Mouse (Mus musculus) forebrain, embryonic 16.5 days (tissue): Measurements from ENCODE around the gene Clec14a. TPM values are rescaled to one million over a fixed set of nuclear protein-coding genes. Genes with fewer than 3 reads are reported as not detected.

ENCODE experiments used
- ATAC-seq: fragments of 200-750 bp; cut with Nextera tagmentation; 2 replicates; pipeline ENCODE4 v1.8.0; 2017; ENCODE audit warnings: mild to moderate bottlenecking, moderate library complexity
- H3K27ac ChIP-seq: fragments of 300-500 bp; sonication (generic); 2 replicates; pipeline ENCODE4 v1.5.1; 2014; ENCODE audit warnings: low read length, control low read depth
- H3K27me3 ChIP-seq: fragments of 300-500 bp; sonication (generic); replicated peaks from 2 replicates; pipeline ENCODE4 v1.6.1; 2014; ENCODE audit warnings: low read length; ENCODE audit not compliant: control insufficient read depth, insufficient read depth
- H3K36me3 ChIP-seq: fragments of 300-500 bp; sonication (generic); 2 replicates; pipeline ENCODE4 v1.6.1; 2014; ENCODE audit not compliant: control insufficient read depth, insufficient read depth
- H3K4me1 ChIP-seq: fragments of 300-500 bp; sonication (generic); replicated peaks from 2 replicates; pipeline ENCODE4 v1.6.1; 2014; ENCODE audit warnings: low read length; ENCODE audit not compliant: control insufficient read depth, insufficient read depth
- H3K4me2 ChIP-seq: fragments of 300-500 bp; sonication (generic); 2 replicates; pipeline ENCODE4 v1.6.1; 2014; ENCODE audit warnings: mild to moderate bottlenecking, low read length, control low read depth
- H3K4me3 ChIP-seq: fragments of 300-500 bp; sonication (generic); replicated peaks from 2 replicates; pipeline ENCODE4 v1.5.1; 2014; ENCODE audit warnings: mild to moderate bottlenecking, low read length, control low read depth
- H3K9ac ChIP-seq: fragments of 300-500 bp; sonication (generic); replicated peaks from 2 replicates; pipeline ENCODE4 v1.6.1; 2014; ENCODE audit warnings: low read depth, low read length, control low read depth
- H3K9me3 ChIP-seq: fragments of 300-500 bp; sonication (generic); 2 replicates; pipeline ENCODE4 v1.6.1; 2016; ENCODE audit warnings: low read length; ENCODE audit not compliant: control insufficient read depth
- WGBS: fragments of 180-500 bp; shearing (Covaris S2); extraction: QIAGEN DNeasy Blood & Tissue Kit; methylation state at CpG from one replicate; pipeline ENCODE4 v1.1.7; 2014; 5-methylcytosine and 5-hydroxymethylcytosine counted together
- polyA plus RNA-seq: library from polyadenylated mRNA; unstranded; fragments of >200 nt; fragmentation: Nextera tagmentation; extraction: Ambion mirVana; gene quantifications from 2 replicates; pipeline ENCODE4 v1.2.1, GENCODE M21; 2015

Clec14a gene
- polyA plus RNA-seq, 1 experiment from 2014 or later: 4.7 TPM

DNA sequence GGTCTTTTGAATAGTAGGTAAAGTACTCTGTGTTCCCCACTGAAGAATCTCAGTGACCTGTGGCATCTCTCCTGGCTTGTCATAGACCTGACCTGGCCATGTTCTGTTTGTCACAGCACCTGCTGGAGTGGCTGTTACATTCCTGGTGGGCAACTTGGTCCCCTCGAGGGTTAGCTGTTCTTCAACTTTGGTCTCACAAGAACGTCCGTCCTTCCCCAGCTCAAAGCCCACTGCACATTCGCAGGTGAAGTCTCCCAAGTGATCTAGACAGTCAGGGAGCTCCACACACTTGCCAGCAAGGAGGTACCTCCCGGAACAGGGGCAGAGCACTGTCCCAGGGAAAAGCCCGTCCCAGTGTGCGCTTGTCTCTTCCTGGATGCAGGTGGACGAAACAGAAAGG lies 1.3 kb downstream of the Clec14a start:
- peak; percentile 4; the same call in 1 of the 2 replicates for ATAC-seq
- Histone ChIP-seq H3K27ac (no peak overlapping the region), H3K36me3 (no peaks in the 10 kb centered on the region), H3K4me3 (peak overlapping the region; percentile 43), H3K4me1 (peaks cover 12% of the 10 kb centered on the region), H3K9me3 (no peaks in the 10 kb centered on the region), H3K9ac (peak overlapping the region; percentile 66), H3K4me2 (peak overlapping the region; percentile 79), H3K27me3 (no peaks in the 10 kb centered on the region)
- WGBS: 51% methylated on average over 8 of the region's 8 CpGs

DNA sequence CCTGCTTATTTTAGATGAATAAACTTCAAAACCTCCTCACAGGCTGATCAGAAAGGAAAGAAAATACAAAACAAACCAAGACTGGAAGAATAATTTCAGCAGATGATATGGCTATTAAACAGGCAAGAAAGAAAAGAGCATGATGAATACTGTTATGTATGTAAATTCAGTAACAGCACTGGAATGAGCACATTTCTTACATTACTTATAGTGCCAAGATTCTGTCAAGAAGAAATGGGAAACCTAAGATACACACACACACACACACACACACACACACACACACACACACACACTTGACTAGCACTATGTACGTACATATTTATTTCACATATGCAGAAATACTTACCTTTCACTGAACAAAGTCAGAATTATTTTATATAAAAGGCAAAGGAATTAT lies 17.2 kb downstream of the Clec14a start:
- Histone ChIP-seq H3K27me3 (no peaks in the 10 kb centered on the region), H3K27ac (no peak overlapping the region), H3K4me1 (no peaks in the 10 kb centered on the region), H3K9ac (no peak overlapping the region), H3K9me3 (no peaks in the 10 kb centered on the region), H3K4me2 (no peak overlapping the region), H3K4me3 (no peak overlapping the region), H3K36me3 (no peaks in the 10 kb centered on the region)
- 56% methylated on average over 1 of the region's 1 CpGs for WGBS
- ATAC-seq: peak; percentile 72

DNA sequence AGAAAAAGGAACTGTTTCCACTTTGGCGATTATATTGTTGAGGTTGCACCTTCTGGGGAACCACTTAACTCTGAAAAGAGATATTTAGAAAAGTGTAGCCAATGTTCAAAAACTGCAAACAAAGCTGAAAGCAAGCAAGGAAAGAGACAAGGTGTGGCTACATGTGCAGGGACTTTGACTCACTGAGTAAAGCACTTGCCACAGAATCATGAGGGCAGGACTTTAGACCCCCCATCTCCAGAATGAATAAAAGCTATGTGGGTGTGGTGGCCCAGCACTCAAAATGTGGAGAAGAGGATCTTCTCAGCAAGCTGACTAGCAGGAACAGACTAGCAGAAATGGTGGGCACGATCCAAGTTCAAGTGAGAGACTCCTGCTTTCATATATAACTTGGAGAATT lies 36.6 kb downstream of the Clec14a start:
- H3K9me3 ChIP-seq: no peaks in the 10 kb centered on the region
- H3K4me3 ChIP-seq: no peak overlapping the region
- WGBS: 90% methylated on average over 2 of the region's 2 CpGs
- no peak overlapping the region for H3K9ac ChIP-seq
- no peak overlapping the region for H3K27ac ChIP-seq
- H3K36me3 ChIP-seq: no peaks in the 10 kb centered on the region
- no peak for ATAC-seq
- no peak overlapping the region for H3K4me2 ChIP-seq
- H3K27me3 ChIP-seq: no peaks in the 10 kb centered on the region
- H3K4me1 ChIP-seq: no peaks in the 10 kb centered on the region

DNA sequence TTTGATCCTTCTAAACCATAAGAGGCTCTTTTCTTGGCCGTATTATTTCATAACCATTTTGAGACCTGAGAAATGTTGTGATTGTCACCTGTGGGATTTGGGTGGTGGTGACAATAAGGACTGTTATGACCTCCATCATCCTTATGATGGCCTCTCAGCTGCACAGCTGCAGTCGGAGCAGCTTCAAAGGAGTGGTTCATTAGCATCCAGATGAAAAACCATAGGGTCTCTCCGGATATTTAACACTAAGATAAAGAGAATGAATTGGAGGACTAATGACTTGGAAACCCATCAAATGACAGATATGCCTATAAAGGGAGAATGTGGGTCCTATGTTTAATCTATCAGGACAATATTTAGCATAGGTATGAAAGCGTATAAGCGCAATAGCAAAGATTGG lies 43.4 kb downstream of the Clec14a start:
- Histone ChIP-seq H3K4me2 (no peak overlapping the region), H3K36me3 (no peaks in the 10 kb centered on the region), H3K27ac (no peak overlapping the region), H3K4me3 (no peak overlapping the region), H3K4me1 (no peaks in the 10 kb centered on the region), H3K27me3 (no peaks in the 10 kb centered on the region), H3K9ac (no peak overlapping the region), H3K9me3 (no peaks in the 10 kb centered on the region)
- ATAC-seq: no peak
- 76% methylated on average over 5 of the region's 5 CpGs for whole genome bisulfite sequencing

DNA sequence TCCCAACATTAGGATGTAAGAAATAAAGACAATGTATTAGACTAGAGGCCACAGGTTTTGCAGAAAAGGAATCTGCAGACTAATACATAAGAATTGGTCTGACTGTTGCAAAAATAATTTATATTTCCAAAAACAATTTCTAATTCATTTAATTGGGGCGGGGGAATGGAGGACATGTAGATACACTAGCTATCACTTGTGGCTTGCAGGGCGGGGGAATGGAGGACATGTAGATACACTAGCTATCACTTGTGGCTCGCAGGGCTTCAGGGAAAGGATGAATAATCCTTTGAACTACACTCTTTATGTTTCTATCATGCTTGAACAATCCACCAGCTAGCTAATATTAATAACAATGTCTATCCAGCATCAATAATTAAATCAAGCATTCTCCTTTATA lies 50.0 kb downstream of the Clec14a start:
- H3K9me3 ChIP-seq: no peaks in the 10 kb centered on the region
- WGBS: 90% methylated on average over 3 of the region's 3 CpGs

DNA sequence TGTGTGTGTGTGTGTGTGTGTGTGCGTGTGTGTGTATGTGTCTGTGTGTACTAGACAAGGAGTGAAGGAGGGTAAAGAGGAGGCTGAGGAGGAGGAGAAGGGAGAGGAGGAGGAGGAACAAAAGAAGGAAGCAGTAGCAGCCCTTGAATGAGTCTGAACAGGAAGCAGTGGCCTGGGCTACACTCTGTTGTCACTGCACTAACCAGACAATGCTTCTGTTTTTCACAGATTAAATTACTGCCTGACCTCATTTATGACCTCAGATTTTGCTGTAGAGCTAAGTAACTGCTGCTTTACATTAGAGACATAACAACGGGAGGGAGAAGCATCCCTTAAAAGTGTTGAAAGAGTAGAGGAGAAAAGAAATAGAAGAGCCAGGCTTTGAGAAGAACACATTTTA lies 52.9 kb downstream of the Clec14a start:
- Histone ChIP-seq H3K27ac (no peak overlapping the region), H3K4me2 (no peak overlapping the region), H3K4me1 (peaks cover 27% of the 10 kb centered on the region), H3K9me3 (no peaks in the 10 kb centered on the region), H3K4me3 (no peak overlapping the region), H3K9ac (no peak overlapping the region), H3K36me3 (no peaks in the 10 kb centered on the region), H3K27me3 (peaks cover 13% of the 10 kb centered on the region)
- no peak for ATAC-seq
- 62% methylated on average over 2 of the region's 2 CpGs for WGBS

More for the DNA sequence above, 50.0 kb downstream of the Clec14a start:
- no peak overlapping the region for H3K27ac ChIP-seq
- ATAC-seq: no peak
- H3K27me3 ChIP-seq: no peaks in the 10 kb centered on the region
- H3K36me3 ChIP-seq: no peaks in the 10 kb centered on the region
- H3K9ac ChIP-seq: no peak overlapping the region
- H3K4me3 ChIP-seq: no peak overlapping the region
- no peak overlapping the region for H3K4me2 ChIP-seq
- H3K4me1 ChIP-seq: peaks cover 3% of the 10 kb centered on the region; the same call in 1 of the 2 replicates

Other genes starting within 250 kb of the Clec14a start
- 7.4 and 11.7 TPM in 2 replicates for gene Sstr1, start 57.5 kb downstream of the Clec14a start, polyA plus RNA-seq